Mouse (Mus musculus): ENCODE data around the gene Mbd3. TPM values are rescaled to one million over a fixed set of nuclear protein-coding genes. Genes with fewer than 3 reads are reported as not detected.

Gene Mbd3
- polyA plus RNA-seq, 1 experiment: not detected

- peaks cover 44% of the 10 kb centered on the region for H3K4me1 ChIP-seq (ENCODE audit: control insufficient read depth, insufficient read depth, low read length)
- peak overlapping the region; percentile 95 for H3K4me3 ChIP-seq (ENCODE audit: insufficient read depth, low read depth, low read length)
- no peak for TF ChIP-seq POLR2A (IDR thresholded peaks at IDR 0.05; ENCODE audit: insufficient read depth, low read depth, low read length)
- no peak for TF ChIP-seq CTCF (IDR thresholded peaks at IDR 0.05; ENCODE audit: insufficient read depth, low read depth, low read length)
- 24% methylated on average over 7 of the region's 7 CpGs for WGBS
- no peak overlapping the region for H3K27ac ChIP-seq (ENCODE audit: insufficient read depth, low read depth, low read length)
These were observed 14.0 kb downstream of the Mbd3 start for GRCm38 (mm10) chr10:80385310-80385709.

- H3K27ac ChIP-seq (ENCODE audit: insufficient read depth, low read depth, low read length): no peak overlapping the region
- H3K4me1 ChIP-seq (ENCODE audit: control insufficient read depth, insufficient read depth, low read length): peaks cover 44% of the 10 kb centered on the region
- TF ChIP-seq CTCF (IDR thresholded peaks at IDR 0.05; ENCODE audit: insufficient read depth, low read depth, low read length) (no peak), POLR2A (IDR thresholded peaks at IDR 0.05; ENCODE audit: insufficient read depth, low read depth, low read length) (no peak)
- peak overlapping the region; percentile 95 for H3K4me3 ChIP-seq (ENCODE audit: insufficient read depth, low read depth, low read length)
- 45% methylated on average over 7 of the region's 7 CpGs for WGBS
These were observed 14.6 kb downstream of the Mbd3 start for GRCm38 (mm10) chr10:80384709-80385108.

- WGBS: 85% methylated on average over 4 of the region's 4 CpGs
- no peak overlapping the region for H3K4me3 ChIP-seq (ENCODE audit: insufficient read depth, low read depth, low read length)
- TF ChIP-seq CTCF (IDR thresholded peaks at IDR 0.05; ENCODE audit: insufficient read depth, low read depth, low read length) (no peak), POLR2A (IDR thresholded peaks at IDR 0.05; ENCODE audit: insufficient read depth, low read depth, low read length) (no peak)
- peaks cover 44% of the 10 kb centered on the region for H3K4me1 ChIP-seq (ENCODE audit: control insufficient read depth, insufficient read depth, low read length)
- no peak overlapping the region for H3K27ac ChIP-seq (ENCODE audit: insufficient read depth, low read depth, low read length)
These were observed 15.2 kb downstream of the Mbd3 start for GRCm38 (mm10) chr10:80384115-80384639.

- 60% methylated on average over 4 of the region's 4 CpGs for WGBS
- H3K27ac ChIP-seq (ENCODE audit: insufficient read depth, low read depth, low read length): no peak overlapping the region
- H3K4me1 ChIP-seq (ENCODE audit: control insufficient read depth, insufficient read depth, low read length): peaks cover 44% of the 10 kb centered on the region
- no peak overlapping the region for H3K4me3 ChIP-seq (ENCODE audit: insufficient read depth, low read depth, low read length)
- TF ChIP-seq CTCF (IDR thresholded peaks at IDR 0.05; ENCODE audit: insufficient read depth, low read depth, low read length): 0 out of 2 replicates have a peak, but pooled peaks have one; percentile 12
- TF ChIP-seq POLR2A (IDR thresholded peaks at IDR 0.05; ENCODE audit: insufficient read depth, low read depth, low read length): no peak
These were observed 15.9 kb downstream of the Mbd3 start for GRCm38 (mm10) chr10:80383431-80383830.

- H3K4me3 ChIP-seq (ENCODE audit: insufficient read depth, low read depth, low read length): no peak overlapping the region
- peaks cover 37% of the 10 kb centered on the region for H3K4me1 ChIP-seq (ENCODE audit: control insufficient read depth, insufficient read depth, low read length)
- 75% methylated on average over 7 of the region's 7 CpGs for WGBS
- H3K27ac ChIP-seq (ENCODE audit: insufficient read depth, low read depth, low read length): no peak overlapping the region
- TF ChIP-seq POLR2A (IDR thresholded peaks at IDR 0.05; ENCODE audit: insufficient read depth, low read depth, low read length) (no peak), CTCF (IDR thresholded peaks at IDR 0.05; ENCODE audit: insufficient read depth, low read depth, low read length) (no peak)
These were observed 16.5 kb downstream of the Mbd3 start for GRCm38 (mm10) chr10:80382641-80383365.

DNA sequence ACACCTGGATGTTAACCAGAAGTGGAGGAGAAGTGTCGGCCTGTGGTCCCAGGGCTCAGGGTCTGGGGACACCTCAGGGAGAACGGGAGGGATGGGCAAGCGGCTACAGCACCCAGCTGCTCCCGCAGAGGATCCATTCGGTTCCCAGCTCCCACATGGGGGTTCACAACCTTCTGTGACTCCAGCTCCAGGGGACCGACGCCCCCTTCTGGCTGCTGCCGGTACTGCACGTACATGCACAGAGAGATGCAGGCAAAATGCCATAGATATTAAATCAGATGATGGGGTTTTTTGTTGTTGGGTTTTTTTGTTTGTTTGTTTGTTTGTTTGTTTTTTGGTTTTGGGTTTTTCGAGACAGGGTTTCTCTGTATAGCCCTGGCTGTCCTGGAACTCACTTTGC lies 21.6 kb downstream of the Mbd3 start:
- no peak overlapping the region for H3K4me3 ChIP-seq (ENCODE audit: insufficient read depth, low read depth, low read length)
- no peak overlapping the region for H3K27ac ChIP-seq (ENCODE audit: insufficient read depth, low read depth, low read length)
- WGBS: 57% methylated on average over 10 of the region's 10 CpGs
- TF ChIP-seq CTCF (IDR thresholded peaks at IDR 0.05; ENCODE audit: insufficient read depth, low read depth, low read length) (peak; percentile 70; the same call in 1 of the 2 replicates), POLR2A (IDR thresholded peaks at IDR 0.05; ENCODE audit: insufficient read depth, low read depth, low read length) (no peak)
- peaks cover 2% of the 10 kb centered on the region; the same call in 1 of the 2 replicates for H3K4me1 ChIP-seq (ENCODE audit: control insufficient read depth, insufficient read depth, low read length)

GRCm38 (mm10) chr10:80376160-80376559 lies 23.2 kb downstream of the Mbd3 start:
- Histone ChIP-seq H3K4me3 (ENCODE audit: insufficient read depth, low read depth, low read length) (no peak overlapping the region), H3K4me1 (ENCODE audit: control insufficient read depth, insufficient read depth, low read length) (peaks cover 10% of the 10 kb centered on the region), H3K27ac (ENCODE audit: insufficient read depth, low read depth, low read length) (no peak overlapping the region)
- WGBS: 3% methylated on average over 7 of the region's 7 CpGs
- TF ChIP-seq POLR2A (IDR thresholded peaks at IDR 0.05; ENCODE audit: insufficient read depth, low read depth, low read length) (no peak), CTCF (IDR thresholded peaks at IDR 0.05; ENCODE audit: insufficient read depth, low read depth, low read length) (peak; percentile 93)

GRCm38 (mm10) chr10:80374063-80374462 lies 25.3 kb downstream of the Mbd3 start:
- Histone ChIP-seq H3K27ac (ENCODE audit: insufficient read depth, low read depth, low read length) (no peak overlapping the region), H3K4me3 (ENCODE audit: insufficient read depth, low read depth, low read length) (no peak overlapping the region), H3K4me1 (ENCODE audit: control insufficient read depth, insufficient read depth, low read length) (peaks cover 10% of the 10 kb centered on the region)
- 35% methylated on average over 6 of the region's 6 CpGs for WGBS
- no peak for TF ChIP-seq POLR2A (IDR thresholded peaks at IDR 0.05; ENCODE audit: insufficient read depth, low read depth, low read length)
- TF ChIP-seq CTCF (IDR thresholded peaks at IDR 0.05; ENCODE audit: insufficient read depth, low read depth, low read length): no peak

DNA sequence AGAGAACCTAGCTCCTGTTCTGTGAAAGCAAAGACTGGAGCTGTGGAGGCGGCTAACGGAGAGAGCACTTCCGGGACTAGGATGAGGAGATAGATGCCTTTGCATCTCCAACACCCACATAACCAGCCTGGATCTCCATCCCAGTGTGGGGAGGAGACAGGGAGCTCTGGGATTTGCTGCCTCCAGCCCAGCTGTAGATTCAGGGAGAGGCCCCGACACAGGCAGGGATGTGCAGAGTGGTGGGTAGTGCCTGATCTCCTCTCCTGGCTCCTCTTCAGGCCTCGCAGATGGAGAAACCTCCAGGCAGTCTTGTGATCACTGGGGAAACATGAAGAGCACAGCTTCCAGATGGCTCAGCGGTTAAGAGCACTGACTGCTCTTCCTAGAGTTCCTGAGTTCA lies 26.6 kb downstream of the Mbd3 start:
- no peak overlapping the region; the same call in 1 of the 2 replicates for H3K27ac ChIP-seq (ENCODE audit: insufficient read depth, low read depth, low read length)
- no peak overlapping the region for H3K4me3 ChIP-seq (ENCODE audit: insufficient read depth, low read depth, low read length)
- TF ChIP-seq POLR2A (IDR thresholded peaks at IDR 0.05; ENCODE audit: insufficient read depth, low read depth, low read length) (no peak), CTCF (IDR thresholded peaks at IDR 0.05; ENCODE audit: insufficient read depth, low read depth, low read length) (no peak)
- H3K4me1 ChIP-seq (ENCODE audit: control insufficient read depth, insufficient read depth, low read length): peaks cover 14% of the 10 kb centered on the region
- 62% methylated on average over 6 of the region's 6 CpGs for WGBS
